Mouse (Mus musculus): ENCODE measurements around the gene Slc30a5.
A peak's percentile ranks its signal among the peaks of the same experiment; 100 is the strongest.
"Not testable (repeated sequence)": the region's sequence is repeated elsewhere in the genome, so short reads cannot be mapped to it uniquely, and the experiment has no call there.

Gene Slc30a5

DNA sequence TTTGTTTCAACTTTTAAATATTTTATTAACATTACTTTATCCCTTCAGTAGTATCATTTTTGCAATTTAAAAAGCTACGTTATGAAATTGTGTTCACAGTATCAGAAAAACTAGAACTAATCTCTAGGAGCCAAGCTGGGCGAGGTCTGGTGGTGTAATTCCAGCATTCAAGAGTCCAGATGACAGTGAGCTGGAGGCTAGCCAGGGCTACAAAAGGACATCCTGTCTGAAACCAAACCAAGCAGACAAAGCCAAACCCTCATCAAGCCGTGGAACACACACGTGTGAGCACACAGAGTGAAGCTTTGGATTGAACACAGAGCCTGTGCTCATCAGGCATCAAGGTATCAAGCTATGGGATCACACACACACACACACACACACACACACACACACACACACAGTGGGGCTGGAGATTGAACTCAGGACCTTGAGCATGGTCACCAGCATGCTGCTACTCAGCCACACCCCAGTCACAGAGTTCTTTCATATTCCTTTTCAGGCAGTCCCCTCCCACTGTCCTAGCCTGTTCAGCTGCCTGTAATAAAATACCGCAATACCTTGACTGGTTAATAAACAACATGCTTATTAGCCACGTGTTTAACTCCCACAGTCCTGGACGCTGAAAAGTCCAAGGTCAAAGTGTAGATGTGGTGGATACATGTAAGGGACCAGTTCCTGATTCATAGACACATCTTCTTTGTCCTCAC lies 9.9 kb upstream of the Slc30a5 start:
- no peak for DNase-seq (ENCODE audit: low read depth in 2 of 2, low spot score in 2 of 2)

DNA sequence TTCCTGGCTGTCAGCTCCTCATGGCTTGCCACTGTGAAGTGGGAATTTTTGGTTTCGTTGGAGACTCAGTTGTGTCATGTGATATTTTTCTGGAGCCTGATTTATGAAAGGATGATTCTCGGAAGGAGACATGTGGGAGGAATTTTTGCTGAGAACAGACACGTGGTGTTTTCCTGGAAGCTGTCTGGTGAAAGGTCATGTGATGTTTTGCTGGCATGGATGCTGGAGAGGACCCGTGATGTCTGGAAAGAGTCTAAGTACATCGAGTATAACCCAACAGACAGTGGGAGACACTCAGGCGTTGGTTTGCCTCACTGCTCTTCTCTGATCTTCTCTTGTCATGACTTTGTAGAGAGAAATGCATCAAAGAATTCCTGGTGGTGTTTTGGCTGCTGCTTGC lies 8.5 kb upstream of the Slc30a5 start:
- no peak for DNase-seq (ENCODE audit: low read depth in 2 of 2, low spot score in 2 of 2)

DNA sequence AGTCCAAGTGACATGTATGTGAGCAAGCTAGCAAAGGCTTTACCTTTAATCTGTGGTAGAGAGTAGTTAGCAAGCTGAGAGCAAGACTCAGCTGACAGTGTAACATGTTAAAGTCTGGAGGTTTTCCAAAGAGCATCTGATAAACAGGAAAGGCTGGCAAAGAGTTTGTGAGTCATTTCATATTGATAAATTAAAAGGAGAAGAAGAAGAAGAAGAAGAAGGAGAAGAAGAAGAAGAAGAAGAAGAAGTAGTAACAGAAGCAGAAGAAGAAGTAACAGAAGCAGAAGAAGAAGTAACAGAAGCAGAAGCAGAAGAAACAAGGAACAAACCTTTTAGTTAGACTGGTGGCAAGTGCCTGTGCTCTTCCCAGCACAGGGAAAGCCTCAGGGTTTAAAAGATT lies 1.6 kb upstream of the Slc30a5 start:
- no peak for DNase-seq (ENCODE audit: low read depth in 2 of 2, low spot score in 2 of 2)

DNA sequence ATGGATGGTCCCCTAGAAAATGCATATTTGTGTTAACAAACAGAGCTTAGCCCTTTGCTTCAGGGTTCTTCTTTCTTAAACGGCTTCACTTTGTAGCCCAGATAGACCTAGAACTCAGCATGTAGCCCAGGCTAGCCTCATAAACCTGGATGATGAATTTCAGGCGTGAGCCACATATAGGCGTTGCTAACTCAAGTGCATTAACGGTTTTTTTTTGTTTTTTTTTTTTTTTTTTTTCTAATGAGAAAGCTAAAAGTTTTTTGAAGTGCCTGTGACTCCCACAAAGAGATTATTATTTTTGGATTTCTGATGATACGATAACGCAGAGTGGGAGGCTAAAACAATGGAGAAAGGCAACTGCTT lies 394 bp upstream of the Slc30a5 start:
- DNase-seq (ENCODE audit: low read depth in 2 of 2, low spot score in 2 of 2) = no peak

DNA sequence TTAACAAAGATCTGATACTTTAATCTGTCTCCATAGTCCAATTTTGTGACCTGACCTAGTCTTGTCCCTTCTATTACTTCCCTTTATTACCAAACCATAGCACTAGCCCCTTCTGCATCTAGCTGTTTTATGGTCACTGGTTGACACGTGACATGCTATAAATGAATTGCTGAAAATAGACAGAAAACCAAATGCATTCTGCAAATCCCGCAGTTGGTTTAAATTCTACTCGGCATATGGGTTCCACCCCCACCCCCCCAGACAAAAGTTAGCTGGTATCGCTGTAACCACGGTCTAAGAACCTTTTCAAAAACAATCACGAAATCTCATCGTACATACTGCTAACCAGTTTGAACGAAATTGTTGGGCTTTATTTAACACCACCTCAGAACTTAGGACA lies 1.0 kb downstream of the Slc30a5 start:
- no peak for DNase-seq (ENCODE audit: low read depth in 2 of 2, low spot score in 2 of 2)

DNA sequence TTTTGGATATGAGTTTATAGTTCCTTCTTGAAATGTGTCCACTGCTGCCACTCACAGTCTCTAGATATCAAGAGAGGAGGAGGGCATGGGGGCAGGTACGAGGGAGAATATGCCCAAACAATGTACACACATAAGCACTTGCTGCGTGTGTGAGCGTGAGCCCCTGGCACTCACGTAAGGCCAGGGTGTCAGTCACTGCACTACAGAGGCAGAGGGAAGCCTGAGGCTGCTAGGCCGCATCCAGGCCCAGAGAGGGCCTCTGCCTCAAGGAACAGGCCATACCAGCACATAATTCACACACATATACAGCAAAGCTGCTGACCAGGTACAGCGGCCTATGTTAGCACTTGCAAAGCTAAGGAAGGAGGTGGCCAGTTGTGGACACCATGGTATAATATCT lies 2.1 kb downstream of the Slc30a5 start:
- DNase-seq (ENCODE audit: low read depth in 2 of 2, low spot score in 2 of 2) = no peak

DNA sequence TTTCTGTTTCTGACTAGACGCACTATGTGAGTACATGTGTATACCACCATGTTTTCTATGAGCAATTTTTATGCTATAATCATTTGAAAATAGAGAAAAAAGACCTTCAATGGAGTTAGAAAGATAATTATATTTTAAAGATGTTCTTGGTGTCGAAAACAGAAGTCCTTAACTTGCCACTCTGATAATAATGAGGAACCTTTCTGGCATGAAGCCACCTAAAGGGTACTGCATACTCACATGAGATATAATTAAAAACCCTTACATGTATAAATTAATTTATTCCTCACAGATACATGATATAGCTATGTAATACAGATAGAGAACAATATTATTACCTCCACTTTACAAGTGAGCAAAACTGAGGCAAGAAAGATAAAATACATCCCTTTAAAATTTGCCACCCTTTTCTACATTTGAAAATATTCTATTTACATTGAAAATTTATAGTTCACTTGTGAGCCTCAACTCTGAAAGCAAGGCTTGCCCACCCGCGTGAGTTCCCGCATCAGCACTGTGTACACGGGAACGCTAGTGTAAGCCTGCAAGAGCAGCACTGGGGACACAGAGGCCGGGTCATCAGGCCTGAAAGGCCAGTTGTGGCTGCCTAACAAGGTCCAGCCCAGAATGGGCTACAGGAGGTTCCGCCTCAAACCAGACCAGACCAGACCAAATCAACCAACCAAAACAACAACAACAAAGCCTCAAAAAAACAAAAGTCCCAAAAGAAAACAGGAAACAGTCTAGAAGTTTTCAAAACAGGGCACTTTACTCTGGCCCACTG lies 7.4 kb downstream of the Slc30a5 start:
- DNase-seq (ENCODE audit: low read depth in 2 of 2, low spot score in 2 of 2) = no peak

DNA sequence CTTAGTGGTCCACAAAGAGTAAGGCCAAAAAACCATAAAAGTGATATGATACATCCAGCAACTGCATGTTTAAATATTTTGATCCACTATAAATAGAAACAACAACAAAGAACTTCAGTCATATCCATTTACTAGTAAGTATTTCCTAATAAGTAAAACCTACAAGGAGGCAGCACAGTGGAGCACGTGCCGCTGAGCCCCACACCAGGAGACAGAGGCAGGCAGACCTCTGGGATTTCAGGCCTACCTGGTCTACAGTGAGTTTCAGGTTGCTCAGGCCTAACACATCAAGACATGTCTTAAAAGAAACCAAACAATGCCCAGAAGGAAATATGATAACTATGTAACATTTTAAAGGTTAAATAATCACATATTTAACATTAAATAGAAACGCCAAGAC lies 8.3 kb downstream of the Slc30a5 start:
- DNase-seq (ENCODE audit: low read depth in 2 of 2, low spot score in 2 of 2) = no peak

DNA sequence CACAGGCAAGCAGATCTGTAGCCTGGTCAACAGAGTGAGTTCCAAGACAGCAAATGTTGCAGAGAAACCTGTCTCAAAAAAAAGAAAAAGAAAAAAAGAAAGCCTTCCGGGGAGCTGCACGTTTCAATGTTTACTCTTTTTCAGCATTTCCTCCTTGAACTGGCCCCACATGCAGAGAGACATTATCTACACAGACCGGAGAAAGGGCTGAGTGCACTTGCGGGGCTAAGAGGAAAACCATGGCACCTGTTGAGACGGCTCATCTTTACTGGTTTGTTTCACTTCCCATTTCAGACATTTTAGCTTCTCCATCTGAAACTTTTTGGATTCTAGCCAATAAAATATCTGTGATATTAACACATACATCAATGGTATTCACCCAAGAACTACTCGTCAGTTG lies 8.9 kb downstream of the Slc30a5 start:
- DNase-seq (ENCODE audit: low read depth in 2 of 2, low spot score in 2 of 2) = no peak

DNA sequence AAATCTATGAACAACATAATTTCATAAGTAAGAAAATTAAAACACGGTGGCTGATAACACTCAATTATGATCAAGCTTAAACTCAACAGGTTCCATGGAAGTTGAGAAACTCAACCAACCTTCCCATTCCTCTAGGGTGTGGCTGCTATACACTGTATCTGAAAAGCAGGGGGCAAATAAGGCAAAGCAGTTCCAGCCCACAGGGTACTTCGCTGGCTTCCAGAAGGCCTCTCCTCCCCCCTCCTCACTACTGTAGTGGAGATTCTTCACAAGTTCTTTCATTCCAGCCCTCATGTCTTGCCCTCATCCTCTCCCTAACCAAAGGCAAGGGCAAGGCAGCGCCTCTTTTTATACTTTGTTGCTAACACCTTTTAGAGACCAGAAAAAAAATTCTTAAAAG lies 9.4 kb downstream of the Slc30a5 start:
- no peak for DNase-seq (ENCODE audit: low read depth in 2 of 2, low spot score in 2 of 2)

DNA sequence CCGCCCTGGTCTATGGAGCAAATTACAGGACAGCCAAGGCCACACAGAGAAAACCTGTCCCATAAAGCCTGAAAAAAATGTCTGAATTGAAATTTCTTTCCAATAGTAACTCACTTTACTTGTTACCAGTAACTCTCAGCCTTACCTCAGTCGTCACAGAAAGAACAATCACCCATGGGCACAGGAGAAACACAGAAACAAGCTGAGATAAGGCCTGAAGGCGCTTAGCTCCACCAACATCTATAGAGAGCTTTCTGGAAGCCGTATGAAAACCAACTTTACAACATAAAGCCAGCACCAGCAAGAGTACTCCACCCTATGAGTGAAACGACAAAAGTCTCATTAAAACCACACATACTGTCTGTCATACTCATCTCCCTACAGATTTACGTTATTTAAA lies 18.8 kb downstream of the Slc30a5 start:
- DNase-seq (ENCODE audit: low read depth in 2 of 2, low spot score in 2 of 2) = no peak

DNA sequence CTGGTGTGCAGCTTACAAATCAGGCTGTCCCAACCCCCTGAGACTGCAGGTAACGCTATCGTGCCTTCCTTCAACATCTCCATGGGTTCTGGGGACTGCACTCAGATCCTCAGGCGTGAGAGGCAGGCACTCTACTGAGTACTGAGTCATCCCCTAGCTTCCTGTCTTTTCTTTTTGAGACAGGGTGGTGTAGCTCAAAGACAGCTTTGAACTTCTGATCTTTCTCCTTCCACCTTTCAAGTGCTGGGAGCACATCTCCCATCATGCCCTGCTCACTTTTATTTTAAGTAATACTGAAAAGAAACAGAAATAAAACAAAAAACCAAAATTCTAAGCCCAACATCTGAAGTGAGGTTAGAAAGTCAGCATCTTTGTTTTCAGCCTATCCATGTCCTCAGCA lies 27.5 kb downstream of the Slc30a5 start:
- peak in 1 of 2 experiments; percentile 11 for DNase-seq (ENCODE audit: low read depth in 2 of 2, low spot score in 2 of 2)

DNA sequence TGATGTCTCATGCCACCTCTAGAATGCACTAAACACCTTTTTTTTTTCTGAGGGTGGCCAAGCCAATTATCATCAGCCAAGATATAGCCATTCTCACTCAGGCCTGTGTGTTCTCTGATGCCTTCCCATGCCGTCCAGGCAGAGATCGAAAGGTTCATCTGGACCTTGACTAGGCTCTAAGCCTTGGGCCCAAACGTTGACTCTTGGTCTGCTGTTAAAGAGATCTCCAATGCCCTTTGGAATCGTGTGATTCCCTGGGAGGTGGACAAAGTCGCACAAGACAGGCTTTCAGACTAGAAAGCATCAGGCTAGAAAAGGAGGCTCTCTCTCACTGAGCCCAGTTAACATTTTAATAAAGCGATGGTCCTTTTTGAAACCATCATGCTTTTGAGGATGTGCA lies 36.1 kb downstream of the Slc30a5 start:
- DNase-seq (ENCODE audit: low read depth in 2 of 2, low spot score in 2 of 2) = no peak

DNA sequence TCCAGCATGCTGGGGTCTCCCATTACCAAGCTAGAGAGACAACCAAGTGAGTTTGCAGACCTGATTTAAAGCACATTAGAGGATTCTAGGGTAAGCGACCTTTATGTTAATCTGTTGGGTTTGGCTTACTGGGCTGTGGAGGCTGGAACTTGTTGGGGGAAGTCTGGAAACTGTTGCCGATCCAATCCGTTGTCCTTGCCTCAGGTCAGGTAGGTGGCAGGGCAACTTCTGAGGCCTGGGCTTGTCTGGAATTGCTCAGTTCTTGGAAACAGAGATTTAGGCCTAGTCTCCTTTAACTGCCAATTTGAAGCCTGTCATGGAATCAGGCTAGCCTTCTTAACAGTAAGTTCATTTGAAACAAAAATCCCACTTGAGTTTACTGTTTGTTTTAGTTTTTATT lies 44.1 kb downstream of the Slc30a5 start:
- DNase-seq (ENCODE audit: low read depth in 2 of 2, low spot score in 2 of 2) = no peak

DNA sequence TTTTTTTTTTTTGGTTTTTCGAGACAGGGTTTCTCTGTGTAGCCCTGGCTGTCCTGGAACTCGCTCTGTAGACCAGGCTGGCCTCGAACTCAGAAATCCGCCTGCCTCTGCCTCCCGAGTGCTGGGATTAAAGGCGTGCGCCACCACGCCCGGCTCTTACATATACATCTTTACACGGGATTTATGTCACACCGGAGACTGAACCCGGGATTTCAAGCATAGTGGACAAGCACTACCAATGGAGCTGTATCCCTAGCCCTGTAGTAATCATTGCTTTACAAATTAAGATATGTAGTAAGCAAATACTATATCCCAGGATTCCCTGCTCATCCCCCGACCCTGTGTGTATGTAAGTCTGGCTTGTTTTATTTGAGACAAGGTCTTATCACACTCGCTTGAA lies 45.2 kb downstream of the Slc30a5 start:
- DNase-seq (ENCODE audit: low read depth in 2 of 2, low spot score in 2 of 2) = not testable (repeated sequence)

DNA sequence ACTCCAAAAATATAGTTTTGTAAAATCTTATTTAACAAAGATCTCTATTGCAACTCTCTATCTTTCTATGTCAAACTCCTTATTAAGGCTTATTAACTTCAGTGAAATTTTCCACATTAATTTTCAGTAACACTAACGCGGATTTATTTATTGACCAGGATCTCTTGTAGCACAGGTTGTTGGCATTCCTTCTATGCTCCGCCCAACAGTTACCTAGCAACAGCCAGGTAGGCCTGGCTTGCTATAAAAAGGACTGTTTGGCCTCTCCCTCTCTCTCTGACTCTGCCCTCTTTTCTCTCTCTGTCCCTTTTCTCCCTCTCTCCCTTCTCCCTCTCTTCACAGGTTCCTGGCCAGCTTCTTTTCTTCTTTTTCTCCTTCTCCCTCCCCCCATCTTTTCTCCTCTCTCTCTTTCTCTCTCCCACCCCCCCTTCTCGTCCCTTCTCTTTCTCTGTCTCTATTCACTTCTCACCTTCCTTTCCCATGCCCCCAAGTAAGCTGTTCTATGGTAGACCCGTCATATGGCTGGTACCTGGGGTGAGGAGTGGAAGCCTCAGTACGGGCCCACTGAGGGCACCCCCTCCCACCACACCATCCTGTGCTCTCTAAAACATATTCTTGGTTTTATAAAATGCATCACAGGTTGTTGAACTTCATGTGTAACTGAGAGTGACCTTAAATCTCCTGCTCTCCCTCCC lies 45.8 kb downstream of the Slc30a5 start:
- DNase-seq (ENCODE audit: low read depth in 2 of 2, low spot score in 2 of 2) = no peak

DNA sequence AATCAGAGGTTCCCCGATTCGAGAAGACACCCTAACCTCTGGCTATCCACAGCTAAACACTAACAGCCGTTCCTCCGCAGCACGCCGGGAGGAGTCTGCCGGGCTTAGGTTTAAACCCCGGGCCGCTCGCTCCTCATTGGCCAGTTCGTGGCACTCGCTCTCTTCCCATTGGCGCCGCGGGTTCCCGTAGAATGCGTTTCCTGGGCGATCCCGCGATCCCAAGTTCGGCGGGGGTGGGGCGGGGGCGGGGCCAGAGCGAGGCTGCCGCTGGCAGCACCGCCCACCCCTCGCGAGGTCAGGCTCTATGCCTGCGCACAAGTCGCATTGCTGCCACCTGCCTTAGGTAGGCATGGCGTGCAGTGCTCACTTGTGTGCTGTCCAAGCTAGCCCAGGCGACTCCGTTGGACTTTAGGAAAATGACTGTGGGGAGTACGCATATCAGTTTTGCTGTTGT lies 46.8 kb downstream of the Slc30a5 start, which contains the start of gene Ccnb1:
TSS of gene Ccnb1 (minus strand) at position 157 of the 454 bp plus-strand sequence.
- DNase-seq (ENCODE audit: low read depth in 2 of 2, low spot score in 2 of 2) = peak; percentile 76

DNA sequence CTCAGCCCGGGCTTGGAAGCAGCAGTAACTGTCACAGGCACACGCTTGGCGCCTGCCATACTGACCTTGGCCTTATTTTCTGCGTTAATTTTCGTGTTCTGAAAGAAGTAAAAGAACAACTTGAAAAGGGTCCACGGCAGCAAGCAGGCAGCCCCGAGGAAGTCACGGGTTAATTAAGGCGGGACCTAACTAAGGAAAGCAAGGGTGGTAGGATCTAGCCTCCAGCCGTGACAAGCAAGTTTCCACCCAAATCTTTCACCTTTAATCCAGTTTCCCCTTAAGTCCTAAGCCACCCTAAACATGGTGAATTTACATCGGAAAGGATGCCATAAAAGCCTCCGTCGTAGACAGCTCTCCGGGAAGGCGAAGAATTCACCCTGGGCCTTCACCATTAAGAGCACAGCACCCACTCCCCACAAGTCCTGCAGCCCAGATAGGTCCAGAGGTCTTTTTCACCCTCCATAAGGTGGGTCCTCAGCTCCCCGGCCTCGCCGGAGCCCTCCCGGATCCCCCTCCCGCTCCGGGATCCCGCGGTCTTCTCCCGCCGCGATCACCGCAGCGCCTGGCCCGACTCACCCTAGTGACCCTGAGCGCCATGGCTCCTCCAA lies 47.3 kb downstream of the Slc30a5 start:
- no peak for DNase-seq (ENCODE audit: low read depth in 2 of 2, low spot score in 2 of 2)

DNA sequence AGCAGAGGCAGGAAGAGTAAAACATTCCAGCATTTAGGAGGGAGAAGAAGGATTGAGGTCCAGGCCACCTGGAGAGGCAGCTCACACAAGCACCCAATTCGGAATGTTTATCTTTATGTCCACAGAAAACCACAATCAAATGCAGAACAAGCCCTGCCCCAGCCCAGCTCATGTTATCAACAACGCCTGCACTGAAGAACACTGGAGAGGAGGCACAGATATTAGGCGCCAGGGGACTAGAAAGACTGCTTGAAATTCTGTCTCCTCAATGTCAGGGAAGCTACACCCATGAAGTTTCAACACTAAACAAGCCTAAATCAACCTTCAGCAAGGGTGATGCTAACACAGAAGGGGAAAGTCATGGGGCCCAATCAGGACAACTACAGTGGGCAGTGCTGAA lies 55.7 kb downstream of the Slc30a5 start:
- no peak for DNase-seq (ENCODE audit: low read depth in 2 of 2, low spot score in 2 of 2)

DNA sequence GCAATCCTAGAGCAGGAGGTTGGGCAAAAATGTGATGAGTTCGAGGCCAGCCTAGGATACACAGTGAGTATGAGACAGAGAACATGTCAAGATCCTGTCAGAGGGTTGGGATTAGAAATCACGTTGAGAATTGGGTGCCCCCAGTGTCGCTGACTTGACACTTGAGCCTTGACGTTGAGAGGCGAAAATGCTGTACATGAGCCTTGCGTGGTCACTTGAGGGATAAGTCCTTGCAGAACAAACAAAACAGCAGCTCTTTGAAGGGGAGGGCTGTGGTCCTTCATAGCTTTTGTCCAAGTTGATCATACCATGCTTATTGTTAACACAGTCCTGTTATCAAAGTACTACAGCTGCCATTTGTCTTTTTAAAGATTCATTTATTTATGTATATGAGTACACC lies 56.5 kb downstream of the Slc30a5 start:
- DNase-seq (ENCODE audit: low read depth in 2 of 2, low spot score in 2 of 2) = no peak

DNA sequence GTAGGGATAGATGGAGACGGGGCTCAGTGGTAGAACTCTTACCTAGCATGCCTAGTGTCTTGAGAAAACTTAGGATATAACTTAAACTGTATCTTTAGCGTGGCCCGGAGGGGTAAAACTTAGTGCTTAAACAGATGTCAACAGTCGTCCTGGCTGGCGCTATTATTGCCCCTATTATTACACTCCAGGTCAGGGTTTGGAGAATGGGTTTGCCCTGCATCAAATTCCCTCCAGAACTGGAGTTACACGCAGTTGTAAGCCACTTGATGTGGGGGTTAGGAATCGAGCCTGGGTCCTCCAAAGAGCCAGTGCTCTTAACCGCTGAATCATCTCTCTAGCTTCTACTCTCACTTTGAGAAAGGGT lies 57.2 kb downstream of the Slc30a5 start:
- DNase-seq (ENCODE audit: low read depth in 2 of 2, low spot score in 2 of 2) = no peak
